Mouse (Mus musculus): ENCODE data around the gene Olfr455. TPM values are rescaled to one million over a fixed set of nuclear protein-coding genes. Genes with fewer than 3 reads are reported as not detected.

Olfr455 gene
- polyA plus RNA-seq (2015; fragmentation: Nextera tagmentation; extraction: Ambion mirVana): not detected in 2 replicates

DNA sequence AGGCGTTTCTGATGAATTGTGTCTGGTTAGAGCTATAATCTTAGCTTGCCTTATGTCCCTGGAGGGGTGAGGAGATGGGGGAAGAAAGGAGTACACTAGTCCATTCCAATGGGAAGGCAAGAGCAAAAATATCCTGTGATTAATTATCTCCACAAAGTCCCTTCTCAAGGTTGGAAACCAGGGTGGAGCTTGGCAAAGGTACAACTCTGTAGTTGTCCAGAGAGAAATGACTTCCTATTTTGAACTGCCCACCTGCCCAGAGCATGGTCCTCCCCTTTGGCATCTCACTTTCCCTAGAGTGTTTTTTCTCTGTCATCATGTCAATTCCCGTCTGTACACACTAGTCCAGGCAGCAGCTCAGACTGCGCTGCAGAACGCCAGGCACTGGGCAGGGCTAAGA is at the start of gene Olfr455:
TSS of gene Olfr455 (minus strand) at position 127 of the 400 bp plus-strand sequence.
- H3K4me1 ChIP-seq (replicated peaks): no peaks in the 10 kb centered on the region
- H3K9me3 ChIP-seq: no peaks in the 10 kb centered on the region
- no peak within 1 kb of the TSS for H3K4me3 ChIP-seq
- no peak within 1 kb of the TSS for H3K4me2 ChIP-seq
- no peak for ATAC-seq (ENCODE audit: low read depth)
- H3K9ac ChIP-seq: no peak within 1 kb of the TSS
- WGBS: 88% methylated on average over 4 of the region's 4 CpGs
- H3K27ac ChIP-seq (replicated peaks): no peak within 1 kb of the TSS
- no peaks in the 10 kb centered on the region for H3K36me3 ChIP-seq
- no peaks in the 10 kb centered on the region for H3K27me3 ChIP-seq

DNA sequence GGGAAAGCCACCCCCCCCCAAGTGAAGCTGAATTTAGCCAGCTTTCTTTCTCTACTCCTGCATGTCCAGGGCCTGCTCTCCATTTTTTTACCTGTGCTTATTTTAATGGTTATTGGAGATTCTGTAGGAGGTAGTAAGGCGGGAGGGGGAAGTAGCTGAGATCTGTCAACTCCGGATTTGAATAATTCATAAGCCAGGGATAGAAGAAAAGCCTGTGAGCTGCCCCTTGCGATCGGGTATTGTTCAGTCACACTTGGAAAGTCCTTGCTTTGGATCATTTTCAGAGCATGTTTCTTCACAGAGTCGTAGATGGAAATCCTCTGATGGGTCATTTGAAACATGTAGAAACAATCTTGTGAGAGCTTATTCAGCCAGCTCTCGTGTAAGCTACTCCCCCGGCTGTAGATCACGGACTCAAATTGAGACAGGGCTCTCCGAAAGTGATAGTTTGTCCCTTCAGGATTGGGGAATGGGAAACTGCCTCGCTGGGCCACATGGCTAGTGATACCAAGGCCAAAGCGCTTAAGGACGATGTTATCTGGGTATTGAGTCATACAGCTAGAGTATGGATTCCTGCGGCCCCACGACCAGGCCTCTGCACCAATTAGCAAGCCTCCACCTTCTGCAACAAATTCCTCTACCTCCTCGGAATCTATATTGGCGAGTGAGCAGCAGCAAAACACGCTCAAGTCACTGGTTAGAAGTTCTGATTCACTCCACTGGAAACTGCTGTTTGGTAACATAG is 45.9 kb upstream of the Olfr455 start:
- Histone ChIP-seq H3K27ac (replicated peaks) (no peak overlapping the region), H3K9me3 (no peaks in the 10 kb centered on the region), H3K4me1 (replicated peaks) (no peaks in the 10 kb centered on the region), H3K4me2 (no peak overlapping the region), H3K27me3 (no peaks in the 10 kb centered on the region), H3K9ac (no peak overlapping the region), H3K36me3 (no peaks in the 10 kb centered on the region), H3K4me3 (no peak overlapping the region)
- WGBS: 73% methylated on average over 17 of the region's 17 CpGs
- no peak for ATAC-seq (ENCODE audit: low read depth)

DNA sequence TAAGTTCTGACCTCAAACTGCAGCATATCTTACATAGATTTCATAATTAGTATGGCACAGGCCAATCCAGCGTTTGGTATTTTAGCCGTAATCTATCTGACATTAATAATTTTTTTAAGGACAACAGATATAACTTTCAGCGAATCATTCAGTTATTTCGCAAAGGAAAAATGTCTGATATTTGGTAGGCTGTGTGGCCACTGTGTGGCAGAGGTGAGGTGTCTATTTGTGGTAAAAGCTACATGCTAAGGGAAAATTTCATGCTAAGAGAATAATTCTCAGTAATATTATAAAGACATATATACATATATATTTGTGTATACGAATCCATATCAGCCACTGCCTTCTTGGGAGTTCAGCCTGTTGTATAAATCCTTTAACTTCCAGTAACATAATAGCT is 39.2 kb upstream of the Olfr455 start:
- H3K9ac ChIP-seq: no peak overlapping the region
- H3K4me1 ChIP-seq (replicated peaks): 0 out of 2 replicates have a peak, but pooled peaks cover 3% of the 10 kb centered on the region
- ATAC-seq (ENCODE audit: low read depth): no peak
- 85% methylated on average over 5 of the region's 5 CpGs for WGBS
- H3K36me3 ChIP-seq: no peaks in the 10 kb centered on the region
- no peak overlapping the region for H3K4me3 ChIP-seq
- H3K27ac ChIP-seq (replicated peaks): no peak overlapping the region
- no peaks in the 10 kb centered on the region for H3K9me3 ChIP-seq
- no peak overlapping the region for H3K4me2 ChIP-seq
- no peaks in the 10 kb centered on the region for H3K27me3 ChIP-seq

DNA sequence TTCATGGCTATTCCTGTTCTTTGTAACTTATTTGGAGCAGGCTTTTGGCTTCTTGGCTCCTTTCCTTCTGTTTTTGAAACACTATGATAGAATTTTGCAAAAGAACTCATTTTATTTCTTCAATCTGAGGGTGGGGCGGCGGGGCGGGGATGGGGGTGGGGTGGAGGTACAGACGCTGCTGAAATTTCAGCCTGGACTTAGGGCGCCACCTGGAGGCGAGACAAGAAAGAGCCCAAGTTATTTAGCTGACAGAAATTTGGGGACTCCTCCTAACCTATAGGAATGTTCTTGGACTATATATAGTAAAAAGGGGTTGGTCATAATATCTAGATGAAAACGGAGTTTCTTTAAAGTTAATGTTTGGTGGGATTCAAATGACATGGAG is 36.1 kb upstream of the Olfr455 start:
- Histone ChIP-seq H3K27me3 (no peaks in the 10 kb centered on the region), H3K27ac (replicated peaks) (no peak overlapping the region), H3K4me3 (no peak overlapping the region), H3K9ac (no peak overlapping the region), H3K4me1 (replicated peaks) (0 out of 2 replicates have a peak, but pooled peaks cover 3% of the 10 kb centered on the region), H3K9me3 (no peaks in the 10 kb centered on the region), H3K36me3 (no peaks in the 10 kb centered on the region), H3K4me2 (no peak overlapping the region)
- 7% methylated on average over 7 of the region's 7 CpGs for WGBS
- ATAC-seq (ENCODE audit: low read depth): no peak

DNA sequence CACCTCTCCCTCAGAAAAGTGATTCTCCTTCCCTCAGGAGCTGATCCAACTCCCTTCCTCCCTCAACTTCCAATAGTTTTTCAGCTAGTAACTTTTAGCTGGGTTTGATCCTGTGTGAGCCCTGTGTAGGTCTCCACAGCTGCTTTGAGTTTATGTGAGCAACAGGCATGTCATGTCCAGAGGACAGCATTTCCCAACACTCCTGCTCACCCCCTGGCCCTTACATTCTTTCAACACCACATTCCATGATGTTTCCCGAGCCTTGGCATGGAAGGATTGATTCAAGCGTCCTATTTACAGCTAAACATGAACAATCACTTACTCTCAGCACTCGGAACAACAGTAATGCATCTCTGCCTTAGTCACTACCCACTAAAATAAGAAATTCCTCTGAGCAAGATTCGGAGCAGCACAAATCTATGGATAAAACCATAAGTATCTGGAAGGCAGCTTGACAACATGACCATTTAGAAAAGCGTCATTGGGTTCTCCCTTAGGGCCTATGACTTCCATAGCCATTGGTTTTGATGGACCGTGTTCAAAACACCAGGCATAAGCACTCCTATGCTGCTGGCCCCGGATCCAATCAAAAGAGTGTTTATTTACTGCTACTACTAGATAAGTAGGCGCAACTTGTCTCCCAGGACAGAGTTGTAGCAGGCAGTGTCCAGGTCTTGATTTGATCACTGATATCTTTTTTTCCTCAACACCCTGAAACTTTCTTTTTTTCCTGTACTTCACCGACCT is 35.5 kb upstream of the Olfr455 start:
- no peaks in the 10 kb centered on the region for H3K27me3 ChIP-seq
- H3K4me1 ChIP-seq (replicated peaks): 0 out of 2 replicates have a peak, but pooled peaks cover 3% of the 10 kb centered on the region
- ATAC-seq (ENCODE audit: low read depth): no peak
- H3K9ac ChIP-seq: no peak overlapping the region
- no peak overlapping the region for H3K4me2 ChIP-seq
- H3K36me3 ChIP-seq: no peaks in the 10 kb centered on the region
- H3K27ac ChIP-seq (replicated peaks): no peak overlapping the region
- no peaks in the 10 kb centered on the region for H3K9me3 ChIP-seq
- WGBS: 68% methylated on average over 9 of the region's 9 CpGs
- H3K4me3 ChIP-seq: no peak overlapping the region

DNA sequence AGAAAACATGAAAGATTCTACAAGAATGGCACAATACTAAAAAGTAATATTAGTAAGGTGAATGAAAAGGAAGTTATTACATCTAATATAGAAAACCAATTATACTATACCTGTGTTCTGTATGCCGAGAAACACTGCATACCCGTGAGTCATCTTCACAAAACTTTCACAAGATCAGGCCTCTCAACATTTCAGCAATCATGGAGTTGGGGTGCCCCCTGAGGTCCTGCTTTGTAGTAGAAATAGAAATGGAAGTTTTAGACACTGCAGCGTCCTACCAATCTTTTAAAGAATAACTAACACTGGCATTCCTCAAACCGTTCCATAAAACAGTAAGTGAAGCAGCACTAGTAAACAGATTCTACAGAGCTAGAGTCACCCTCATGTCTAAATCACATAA is 31.3 kb upstream of the Olfr455 start:
- Histone ChIP-seq H3K9me3 (no peaks in the 10 kb centered on the region), H3K27ac (replicated peaks) (no peak overlapping the region), H3K4me1 (replicated peaks) (0 out of 2 replicates have a peak, but pooled peaks cover 3% of the 10 kb centered on the region), H3K4me3 (no peak overlapping the region), H3K36me3 (no peaks in the 10 kb centered on the region), H3K27me3 (no peaks in the 10 kb centered on the region), H3K4me2 (no peak overlapping the region), H3K9ac (no peak overlapping the region)
- ATAC-seq (ENCODE audit: low read depth): no peak
- WGBS: 84% methylated on average over 4 of the region's 4 CpGs

DNA sequence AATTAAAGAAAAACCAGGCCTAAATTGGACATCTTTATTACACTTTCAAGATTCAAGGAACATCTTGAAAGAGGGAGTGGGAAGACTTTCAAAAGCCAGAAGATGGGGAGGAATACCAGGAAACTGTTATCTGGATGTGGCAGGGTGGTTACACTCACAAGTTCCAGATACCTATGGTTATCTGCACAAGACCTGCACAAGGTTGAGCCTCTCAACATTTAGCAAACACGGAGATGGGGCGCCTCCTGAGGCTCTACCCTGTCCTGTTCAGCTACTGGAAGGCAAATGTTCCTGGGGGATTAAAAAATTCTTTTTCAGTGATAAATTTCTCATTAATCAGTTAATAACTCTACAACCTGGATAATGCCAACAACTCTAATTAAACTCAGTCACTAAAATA is 30.0 kb upstream of the Olfr455 start:
- Histone ChIP-seq H3K4me2 (no peak overlapping the region), H3K9me3 (no peaks in the 10 kb centered on the region), H3K27me3 (no peaks in the 10 kb centered on the region), H3K27ac (replicated peaks) (no peak overlapping the region), H3K4me3 (no peak overlapping the region), H3K36me3 (no peaks in the 10 kb centered on the region), H3K9ac (no peak overlapping the region), H3K4me1 (replicated peaks) (no peaks in the 10 kb centered on the region)
- WGBS: 93% methylated on average over 2 of the region's 2 CpGs
- ATAC-seq (ENCODE audit: low read depth): no peak

DNA sequence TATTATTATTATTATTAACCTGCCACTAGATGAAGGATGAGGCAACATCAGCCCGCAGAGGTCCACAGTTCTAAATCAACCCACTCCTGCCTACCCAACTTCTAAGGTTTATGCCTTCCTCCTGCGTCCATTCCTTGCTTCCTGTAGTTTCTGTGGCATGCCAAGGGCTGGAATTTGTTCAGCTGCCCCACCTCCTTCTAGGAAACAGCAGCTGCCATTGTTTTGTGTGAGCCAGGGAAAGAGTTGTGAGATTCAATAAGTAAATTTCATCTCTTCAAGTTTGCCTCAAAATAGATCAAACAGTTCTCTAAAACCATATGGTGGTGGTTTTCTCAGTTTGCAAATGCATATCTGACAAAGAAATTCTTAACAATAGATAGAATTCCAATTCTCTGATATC is 20.8 kb upstream of the Olfr455 start:
- Histone ChIP-seq H3K9me3 (no peaks in the 10 kb centered on the region), H3K36me3 (no peaks in the 10 kb centered on the region), H3K4me3 (no peak overlapping the region), H3K27ac (replicated peaks) (no peak overlapping the region), H3K4me1 (replicated peaks) (no peaks in the 10 kb centered on the region), H3K4me2 (no peak overlapping the region), H3K27me3 (no peaks in the 10 kb centered on the region), H3K9ac (no peak overlapping the region)
- ATAC-seq (ENCODE audit: low read depth): no peak
- WGBS: 84% methylated on average over 2 of the region's 2 CpGs

DNA sequence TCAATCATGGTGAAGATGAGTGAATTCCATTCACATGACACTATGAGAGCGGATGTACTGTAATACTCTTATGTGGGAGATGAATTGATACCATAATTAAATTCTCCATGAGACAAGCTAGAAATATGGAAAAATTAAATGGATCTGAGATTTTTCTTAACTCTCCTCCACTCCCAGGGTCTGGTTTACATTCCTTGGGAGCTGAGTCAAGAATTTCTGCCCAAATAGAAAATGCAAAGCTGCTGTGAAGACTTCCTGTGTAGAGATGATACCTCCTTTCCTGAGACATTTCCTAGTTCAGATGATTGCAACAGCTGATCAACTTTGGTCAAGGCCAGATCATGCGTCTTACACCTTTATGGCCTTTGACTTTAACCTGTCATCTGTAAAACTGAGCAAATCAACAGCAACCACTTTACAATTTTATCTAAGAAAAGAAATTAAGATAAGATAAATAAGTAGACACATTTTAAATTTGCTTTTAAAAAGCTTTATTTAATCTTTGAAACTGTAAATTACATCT is 18.8 kb upstream of the Olfr455 start:
- Histone ChIP-seq H3K9me3 (no peaks in the 10 kb centered on the region), H3K36me3 (no peaks in the 10 kb centered on the region), H3K27me3 (no peaks in the 10 kb centered on the region), H3K4me1 (replicated peaks) (no peaks in the 10 kb centered on the region), H3K4me2 (no peak overlapping the region), H3K27ac (replicated peaks) (no peak overlapping the region), H3K9ac (no peak overlapping the region), H3K4me3 (no peak overlapping the region)
- ATAC-seq (ENCODE audit: low read depth): no peak
- WGBS: 89% methylated on average over 2 of the region's 2 CpGs

DNA sequence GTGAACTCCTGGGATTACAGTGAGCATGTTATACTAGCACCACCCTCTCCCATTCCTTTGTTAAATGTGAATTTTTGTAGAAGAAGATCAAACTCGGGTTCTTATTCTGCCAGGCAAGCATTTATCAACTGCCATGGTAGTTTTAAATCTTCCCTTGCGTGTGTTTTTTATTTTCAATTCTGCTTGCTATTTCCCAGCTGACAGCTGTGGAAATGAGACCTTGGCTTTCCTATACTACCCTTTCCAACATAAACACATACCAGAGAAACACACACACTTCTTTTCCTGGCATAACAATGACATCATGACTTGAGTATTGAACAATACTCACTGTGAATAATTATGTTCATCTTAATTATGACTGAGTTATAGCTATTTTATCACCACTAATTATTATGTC is 14.9 kb upstream of the Olfr455 start:
- H3K4me3 ChIP-seq: no peak overlapping the region
- no peaks in the 10 kb centered on the region for H3K36me3 ChIP-seq
- no peaks in the 10 kb centered on the region for H3K27me3 ChIP-seq
- no peak overlapping the region for H3K9ac ChIP-seq
- ATAC-seq (ENCODE audit: low read depth): no peak
- H3K27ac ChIP-seq (replicated peaks): no peak overlapping the region
- H3K9me3 ChIP-seq: no peaks in the 10 kb centered on the region
- WGBS: 63% methylated on average over 2 of the region's 2 CpGs
- no peaks in the 10 kb centered on the region for H3K4me1 ChIP-seq (replicated peaks)
- H3K4me2 ChIP-seq: no peak overlapping the region

DNA sequence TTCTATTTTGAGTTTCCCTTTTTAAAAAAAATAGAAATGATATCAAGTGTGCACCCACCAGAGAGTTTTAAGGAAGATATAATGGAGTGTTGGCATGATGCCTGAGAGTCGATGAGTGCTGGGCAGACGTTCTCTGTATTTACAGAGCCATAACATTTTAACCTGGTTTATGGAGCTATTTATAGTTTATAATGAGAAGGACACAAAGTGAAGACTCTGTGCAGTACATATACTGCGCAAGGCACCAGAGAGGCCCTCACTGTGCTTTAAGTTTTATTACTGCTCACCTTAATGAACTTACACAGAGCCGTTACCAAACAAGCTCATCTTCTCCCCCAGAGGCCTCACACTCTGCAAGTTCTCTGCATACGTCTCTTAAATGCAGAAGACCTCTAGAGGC is 13.5 kb upstream of the Olfr455 start:
- Histone ChIP-seq H3K9ac (no peak overlapping the region), H3K36me3 (no peaks in the 10 kb centered on the region), H3K27me3 (no peaks in the 10 kb centered on the region), H3K27ac (replicated peaks) (no peak overlapping the region), H3K4me2 (no peak overlapping the region), H3K9me3 (no peaks in the 10 kb centered on the region), H3K4me3 (no peak overlapping the region), H3K4me1 (replicated peaks) (no peaks in the 10 kb centered on the region)
- 71% methylated on average over 5 of the region's 5 CpGs for WGBS
- ATAC-seq (ENCODE audit: low read depth): no peak

DNA sequence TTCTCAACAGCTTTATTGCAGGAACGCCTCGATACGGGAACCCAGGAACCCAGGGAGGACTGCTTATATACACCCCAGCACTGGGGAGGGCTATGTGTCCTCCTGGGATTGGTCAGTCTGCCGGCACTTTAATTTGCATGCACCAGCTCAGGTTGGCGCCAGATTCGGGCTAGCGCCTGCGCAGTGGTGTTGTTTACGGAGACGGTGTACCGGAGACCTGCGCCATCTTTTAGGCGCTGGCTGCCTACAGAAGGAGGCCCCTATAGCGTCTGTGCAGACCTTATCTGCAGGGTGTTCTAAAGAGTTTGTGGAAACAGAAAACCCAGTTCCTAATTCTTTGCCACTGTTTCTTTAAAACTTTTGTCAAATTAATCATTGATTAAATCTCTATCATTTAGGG is 11.3 kb upstream of the Olfr455 start:
- no peaks in the 10 kb centered on the region for H3K27me3 ChIP-seq
- H3K9me3 ChIP-seq: no peaks in the 10 kb centered on the region
- H3K27ac ChIP-seq (replicated peaks): no peak overlapping the region
- ATAC-seq (ENCODE audit: low read depth): no peak
- no peak overlapping the region for H3K4me2 ChIP-seq
- H3K9ac ChIP-seq: no peak overlapping the region
- no peak overlapping the region for H3K4me3 ChIP-seq
- H3K4me1 ChIP-seq (replicated peaks): no peaks in the 10 kb centered on the region
- no peaks in the 10 kb centered on the region for H3K36me3 ChIP-seq
- 95% methylated on average over 14 of the region's 14 CpGs for WGBS
